Mouse (Mus musculus): ENCODE measurements around the gene Klre1. TPM values are rescaled to one million over a fixed set of nuclear protein-coding genes. Genes with fewer than 3 reads are reported as not detected.

Klre1 gene
- polyA plus RNA-seq (2017; shearing (Covaris generic)): not detected

DNA sequence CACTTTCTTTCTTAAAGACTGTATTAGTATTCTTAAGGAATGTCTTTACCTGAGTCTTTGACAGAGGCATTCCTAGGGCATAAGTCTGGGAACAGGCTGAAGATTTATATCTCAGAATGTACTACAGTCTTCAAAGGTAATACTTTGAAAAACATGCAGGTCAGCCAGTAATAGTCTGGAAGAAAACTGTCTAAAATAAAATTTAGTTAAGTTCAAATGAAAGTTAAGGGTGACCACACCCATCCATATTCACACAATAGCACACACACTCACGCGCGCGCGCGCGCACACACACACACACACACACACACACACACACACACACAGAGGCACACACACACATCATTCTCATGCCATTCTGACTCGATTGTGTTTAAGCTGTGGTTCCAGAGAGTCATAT, at the start of gene Klre1:
TSS of gene Klre1 (plus strand) at position 301 of the 400 bp plus-strand sequence.

DNA sequence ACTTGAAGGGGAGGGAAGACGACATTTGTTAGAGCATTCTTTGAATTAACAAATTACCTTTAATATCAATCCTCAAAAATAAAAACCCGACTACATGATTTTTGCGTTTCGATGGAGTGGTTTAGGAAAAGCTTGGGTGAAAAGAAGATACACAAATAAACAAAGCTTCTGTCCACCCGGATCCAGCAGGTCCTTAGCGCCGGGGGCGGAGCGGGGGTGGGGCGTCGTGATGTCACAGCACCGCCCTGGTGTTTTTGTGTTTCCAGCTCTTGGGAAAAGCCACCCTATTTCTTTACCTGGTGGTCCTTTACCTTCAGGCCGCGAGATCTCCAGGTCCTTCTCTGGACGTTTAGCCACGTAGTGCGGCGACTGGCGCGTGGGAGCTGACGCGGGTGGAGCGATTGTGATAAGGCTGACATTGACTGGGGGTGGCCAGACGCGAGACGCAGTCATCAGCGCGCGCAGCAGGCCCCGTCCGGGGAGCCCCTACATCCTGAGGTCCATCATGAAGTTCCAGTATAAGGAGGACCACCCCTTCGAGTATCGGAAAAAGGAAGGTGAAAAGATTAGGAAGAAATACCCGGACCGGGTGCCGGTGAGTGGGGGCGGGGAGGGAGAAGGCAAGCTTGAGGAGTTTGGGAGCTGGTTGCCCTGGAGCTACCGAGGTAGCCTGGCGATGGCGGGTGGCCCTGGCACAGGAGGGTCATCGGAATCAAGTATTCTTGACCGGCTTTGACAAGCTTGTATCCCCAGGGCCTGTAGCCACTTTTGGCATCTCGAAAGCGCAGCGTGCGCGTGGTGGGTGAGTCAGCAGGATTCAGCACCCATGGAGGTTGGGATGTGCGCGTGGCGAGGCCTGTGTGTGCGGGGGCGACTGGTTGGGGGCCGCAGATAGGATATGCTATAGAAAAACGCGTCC, 44.5 kb upstream of the Klre1 start, which contains the start of gene Gabarapl1:
TSS of gene Gabarapl1 (plus strand) at position 219 of the 919 bp plus-strand sequence.

DNA sequence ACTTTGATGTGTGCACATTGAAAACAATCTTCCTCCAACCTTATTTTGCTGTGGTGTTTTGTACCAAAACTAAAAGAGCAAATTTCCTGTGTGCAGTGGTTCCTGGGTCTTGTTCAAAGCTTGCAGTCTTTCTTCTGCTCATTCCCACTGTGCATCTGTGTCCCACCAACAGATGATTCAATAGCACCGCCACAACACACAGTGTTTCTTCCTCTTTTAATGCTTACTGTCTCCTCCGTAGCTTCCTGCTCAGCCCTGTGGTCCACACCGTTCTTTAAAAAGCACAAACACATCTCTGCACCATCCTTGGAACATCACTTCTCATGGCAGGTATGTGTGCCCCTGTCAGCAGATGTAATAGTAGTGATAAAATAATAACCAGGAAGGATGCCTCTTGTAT, 13.8 kb downstream of the Klre1 start, which contains the start of gene Klrd1:
TSS of gene Klrd1 (plus strand) at position 275 of the 400 bp plus-strand sequence.

DNA sequence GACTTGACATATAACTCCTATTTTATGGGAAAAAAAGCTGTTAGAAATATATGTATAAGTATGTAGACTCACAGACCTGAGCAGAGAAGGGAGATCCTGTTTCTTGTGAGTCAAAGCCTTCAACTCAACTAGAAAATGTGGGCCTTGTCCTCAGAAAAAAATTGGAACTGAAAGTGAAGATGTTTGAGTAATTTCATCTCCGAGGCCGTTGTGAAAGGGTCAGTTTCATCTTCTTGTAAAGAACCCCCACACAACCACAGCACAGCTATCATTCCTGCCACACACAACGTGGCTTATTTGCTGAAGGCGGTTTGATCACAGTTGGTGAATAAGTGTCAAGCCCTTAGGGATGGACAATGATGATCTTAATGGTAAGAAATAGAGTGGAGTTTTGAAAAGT, 46.0 kb downstream of the Klre1 start, which contains the start of gene Klrk1:
TSS of gene Klrk1 (minus strand) at position 130 of the 400 bp plus-strand sequence.

Other genes with a start within 250 kb of the Klre1 start
- not detected for gene 4922502D21Rik, start 246.1 kb upstream of the Klre1 start, polyA plus RNA-seq (2017; shearing (Covaris generic))
- gene Clec12a, start 235.2 kb upstream of the Klre1 start, polyA plus RNA-seq (2017; shearing (Covaris generic)): 0.39 TPM
- gene Clec12b, start 192.0 kb upstream of the Klre1 start, polyA plus RNA-seq (2017; shearing (Covaris generic)): not detected
- 0.23 TPM for gene Clec1b, start 180.6 kb upstream of the Klre1 start, polyA plus RNA-seq (2017; shearing (Covaris generic))
- not detected for gene Clec9a, start 169.0 kb upstream of the Klre1 start, polyA plus RNA-seq (2017; shearing (Covaris generic))
- not detected for gene Clec1a, start 125.9 kb upstream of the Klre1 start, polyA plus RNA-seq (2017; shearing (Covaris generic))
- gene Olr1, start 70.7 kb upstream of the Klre1 start, polyA plus RNA-seq (2017; shearing (Covaris generic)): 0.67 TPM
- not detected for gene Tmem52b, start 65.3 kb upstream of the Klre1 start, polyA plus RNA-seq (2017; shearing (Covaris generic))
- 16.2 TPM for gene Gabarapl1, start 44.7 kb upstream of the Klre1 start, polyA plus RNA-seq (2017; shearing (Covaris generic))
- 1.9 TPM for gene Klrd1, start 13.9 kb downstream of the Klre1 start, polyA plus RNA-seq (2017; shearing (Covaris generic))
- gene Klrk1, start 46.0 kb downstream of the Klre1 start, polyA plus RNA-seq (2017; shearing (Covaris generic)): 0.49 TPM
- gene Klrc3, start 65.4 kb downstream of the Klre1 start, polyA plus RNA-seq (2017; shearing (Covaris generic)): not detected
- gene Klrc2, start 82.8 kb downstream of the Klre1 start, polyA plus RNA-seq (2017; shearing (Covaris generic)): 0.06 TPM
- not detected for gene Klrc1, start 101.1 kb downstream of the Klre1 start, polyA plus RNA-seq (2017; shearing (Covaris generic))
- not detected for gene Klri1, start 139.2 kb downstream of the Klre1 start, polyA plus RNA-seq (2017; shearing (Covaris generic))
- 0.05 TPM for gene Klri2, start 162.6 kb downstream of the Klre1 start, polyA plus RNA-seq (2017; shearing (Covaris generic))
- gene Gm156, start 206.4 kb downstream of the Klre1 start, polyA plus RNA-seq (2017; shearing (Covaris generic)): not detected

Data from CD4-positive, CD25-positive, alpha-beta regulatory T cell (primary cell).